Mouse (Mus musculus) MEL (cell line): ENCODE data around the gene Galnt9. TPM values are rescaled to one million over a fixed set of nuclear protein-coding genes. Genes with fewer than 3 reads are reported as not detected.

Source experiments
- DNase-seq: peaks from one replicate; pipeline ENCODE4 v3.0.0; 2011; ENCODE audit warnings: low read depth, low spot score
- H3K27ac ChIP-seq: 2 replicates; pipeline ENCODE4 v1.5.1; 2012; ENCODE audit warnings: low read depth, mild to moderate bottlenecking, control low read depth, low read length, moderate library complexity; ENCODE audit not compliant: control insufficient read depth
- H3K27me3 ChIP-seq, 2 experiments: fragments of 150-350 bp in 1 of 2; sonication (generic) in 1 of 2; 2 replicates each; pipeline ENCODE4 v1.6.1; 2012; ENCODE audit warnings: low read length in 2 of 2, mild to moderate bottlenecking in 2 of 2, improper control_type of control experiment in 1 of 2, moderate library complexity in 1 of 2; ENCODE audit not compliant: insufficient read depth in 2 of 2, control insufficient read depth in 1 of 2
- H3K36me3 ChIP-seq, 2 experiments: 2 replicates each; pipeline ENCODE4 v1.6.1; 2012 to 2014; ENCODE audit warnings: low read length in 2 of 2, improper control_type of control experiment in 1 of 2, inconsistent platforms in 1 of 2, mild to moderate bottlenecking in 1 of 2; ENCODE audit not compliant: insufficient read depth in 2 of 2, control insufficient read depth in 1 of 2
- H3K4me1 ChIP-seq, 2 experiments: fragments of 150-350 bp in 1 of 2; sonication (generic) in 1 of 2; 2 replicates each; pipeline ENCODE4 v1.6.1; 2012; ENCODE audit warnings: low read length in 2 of 2, improper control_type of control experiment in 1 of 2, mild to moderate bottlenecking in 1 of 2; ENCODE audit not compliant: insufficient read depth in 2 of 2, control insufficient read depth in 1 of 2
- H3K4me3 ChIP-seq, 2 experiments: fragments of 150-350 bp in 1 of 2; sonication (generic) in 1 of 2; 2 replicates each; pipeline ENCODE4 v1.5.1; 2012; ENCODE audit warnings: low read depth in 2 of 2, low read length in 2 of 2, mild to moderate bottlenecking in 2 of 2, moderate library complexity in 2 of 2, control low read depth in 1 of 2, improper control_type of control experiment in 1 of 2; ENCODE audit not compliant: control insufficient read depth in 1 of 2, insufficient read depth in 1 of 2
- H3K79me2 ChIP-seq: 2 replicates; pipeline ENCODE4 v1.6.1; 2012; ENCODE audit warnings: mild to moderate bottlenecking, low read length, moderate library complexity; ENCODE audit not compliant: control insufficient read depth, poor library complexity, insufficient read depth
- H3K9ac ChIP-seq: 2 replicates; pipeline ENCODE4 v1.6.1; 2012; ENCODE audit warnings: low read depth, mild to moderate bottlenecking, control low read depth, low read length, moderate library complexity; ENCODE audit not compliant: control insufficient read depth, poor library complexity, severe bottlenecking
- H3K9me3 ChIP-seq: fragments of 150-350 bp; sonication (generic); replicated peaks from 2 replicates; pipeline ENCODE4 v1.6.1; 2012; ENCODE audit warnings: mild to moderate bottlenecking, low read length, improper control_type of control experiment, moderate library complexity; ENCODE audit not compliant: insufficient read depth
- BHLHE40 ChIP-seq: IDR thresholded peaks from 2 replicates; pipeline ENCODE4 v1.6.1; 2012; ENCODE audit warnings: low read depth, mild to moderate bottlenecking, inconsistent platforms, low read length, improper control_type of control experiment, borderline replicate concordance
- CHD1 ChIP-seq: IDR thresholded peaks from 2 replicates; pipeline ENCODE4 v1.6.1; 2012; ENCODE audit warnings: low read depth, mild to moderate bottlenecking, inconsistent platforms, low read length, improper control_type of control experiment
- CTCF ChIP-seq, 3 experiments: IDR thresholded peaks in 2 of 3; conservative IDR thresholded peaks in 1 of 3; 2 replicates each; pipeline ENCODE4 v1.5.1; 2011 to 2012; ENCODE audit warnings: low read length in 3 of 3, low read depth in 2 of 3, mild to moderate bottlenecking in 2 of 3, improper control_type of control experiment in 1 of 3, inconsistent platforms in 1 of 3, mixed read lengths in 1 of 3, moderate library complexity in 1 of 3; ENCODE audit not compliant: control insufficient read depth in 1 of 3, insufficient read depth in 1 of 3, poor library complexity in 1 of 3, severe bottlenecking in 1 of 3
- E2F4 ChIP-seq: IDR thresholded peaks from 2 replicates; pipeline ENCODE4 v1.6.1; 2011; ENCODE audit warnings: low read depth, low read length, improper control_type of control experiment, borderline replicate concordance
- ELF1 ChIP-seq: IDR thresholded peaks from 2 replicates; pipeline ENCODE4 v1.6.1; 2014; ENCODE audit warnings: low read depth, mild to moderate bottlenecking, inconsistent platforms, low read length, improper control_type of control experiment, moderate library complexity
- EP300 ChIP-seq, 2 experiments: IDR thresholded peaks; 2 replicates each; pipeline ENCODE4 v1.6.1; 2011; ENCODE audit warnings: improper control_type of control experiment in 2 of 2, low read length in 2 of 2, low read depth in 1 of 2, mild to moderate bottlenecking in 1 of 2
- ETS1 ChIP-seq: IDR thresholded peaks from 2 replicates; pipeline ENCODE4 v1.6.1; 2012; ENCODE audit warnings: low read depth, mild to moderate bottlenecking, inconsistent platforms, low read length, improper control_type of control experiment, moderate library complexity
- JUND ChIP-seq: IDR thresholded peaks from 2 replicates; pipeline ENCODE4 v1.6.1; 2011; ENCODE audit warnings: low read depth, mild to moderate bottlenecking, improper control_type of control experiment, low read length
- MAZ ChIP-seq: IDR thresholded peaks from 2 replicates; pipeline ENCODE4 v1.6.1; 2012; ENCODE audit warnings: low read depth, mild to moderate bottlenecking, inconsistent platforms, low read length, improper control_type of control experiment
- MEF2A ChIP-seq: IDR thresholded peaks from 2 replicates; pipeline ENCODE4 v1.6.1; 2014; ENCODE audit warnings: low read depth, mild to moderate bottlenecking, inconsistent platforms, low read length, improper control_type of control experiment; ENCODE audit not compliant: poor library complexity, insufficient replicate concordance, severe bottlenecking; ENCODE audit errors: extremely low read depth
- MXI1 ChIP-seq: IDR thresholded peaks from 2 replicates; pipeline ENCODE4 v1.6.1; 2011; ENCODE audit warnings: mild to moderate bottlenecking, low read depth, low read length, improper control_type of control experiment
- MYC ChIP-seq: IDR thresholded peaks from 2 replicates; pipeline ENCODE4 v1.6.1; 2011; ENCODE audit warnings: low read depth, mild to moderate bottlenecking, low read length, improper control_type of control experiment, moderate library complexity
- NELFE ChIP-seq: IDR thresholded peaks from 2 replicates; pipeline ENCODE4 v1.6.1; 2011; ENCODE audit warnings: low read depth, low read length, improper control_type of control experiment
- NRF1 ChIP-seq: IDR thresholded peaks from 2 replicates; pipeline ENCODE4 v1.6.1; 2014; ENCODE audit warnings: low read depth, mild to moderate bottlenecking, inconsistent platforms, low read length, improper control_type of control experiment, moderate library complexity; ENCODE audit not compliant: poor library complexity, insufficient read depth, severe bottlenecking
- POLR2AphosphoS2 ChIP-seq: IDR thresholded peaks from 2 replicates; pipeline ENCODE4 v1.6.1; 2011; ENCODE audit warnings: low read length, improper control_type of control experiment
- SIN3A ChIP-seq: IDR thresholded peaks from 2 replicates; pipeline ENCODE4 v1.6.1; 2012; ENCODE audit warnings: low read length, improper control_type of control experiment, inconsistent platforms
- SMC3 ChIP-seq: IDR thresholded peaks from 2 replicates; pipeline ENCODE4 v1.6.1; 2011; ENCODE audit warnings: low read depth, low read length, improper control_type of control experiment
- TAL1 ChIP-seq: IDR thresholded peaks from 2 replicates; pipeline ENCODE4 v1.6.1; 2012; ENCODE audit warnings: mild to moderate bottlenecking, inconsistent platforms, low read length, moderate library complexity, mixed read lengths
- TCF12 ChIP-seq: IDR thresholded peaks from 2 replicates; pipeline ENCODE4 v1.6.1; 2014; ENCODE audit warnings: low read depth, mild to moderate bottlenecking, inconsistent platforms, low read length, improper control_type of control experiment, moderate library complexity
- USF1 ChIP-seq: IDR thresholded peaks from 2 replicates; pipeline ENCODE4 v1.6.1; 2014; ENCODE audit warnings: low read depth, mild to moderate bottlenecking, inconsistent platforms, low read length, improper control_type of control experiment, moderate library complexity
- USF2 ChIP-seq, 2 experiments: IDR thresholded peaks; 2 replicates each; pipeline ENCODE4 v1.6.1; 2011 to 2012; ENCODE audit warnings: improper control_type of control experiment in 2 of 2, low read length in 2 of 2, borderline replicate concordance in 1 of 2, inconsistent platforms in 1 of 2, low read depth in 1 of 2, mild to moderate bottlenecking in 1 of 2; ENCODE audit not compliant: insufficient read depth in 1 of 2
- ZMIZ1 ChIP-seq: IDR thresholded peaks from 2 replicates; pipeline ENCODE4 v1.6.1; 2012; ENCODE audit warnings: low read depth, mild to moderate bottlenecking, inconsistent platforms, low read length, improper control_type of control experiment, moderate library complexity
- polyA plus RNA-seq, 2 experiments: library from polyadenylated mRNA; stranded (reverse) in 1 of 2; unstranded in 1 of 2; fragments of >175 nt in 1 of 2; fragments of >200 nt in 1 of 2; gene quantifications; 2 replicates each; pipeline versions ENCODE4 v1.2.1 to v1.2.4; 2012; ENCODE audit warnings: low replicate concordance in 2 of 2, low read depth in 1 of 2; ENCODE audit not compliant: insufficient read length in 2 of 2, insufficient read depth in 1 of 2, missing spikeins in 1 of 2
- total RNA-seq: library from RNA; depleted of rRNA; stranded (reverse); fragments of 300-350 nt; gene quantifications from 2 replicates; pipeline ENCODE4 v1.2.3, GENCODE M21; 2012

The Galnt9 gene
- total and polyA plus RNA-seq, 3 experiments = 0.23 to 0.99 TPM; not detected in 1

DNA sequence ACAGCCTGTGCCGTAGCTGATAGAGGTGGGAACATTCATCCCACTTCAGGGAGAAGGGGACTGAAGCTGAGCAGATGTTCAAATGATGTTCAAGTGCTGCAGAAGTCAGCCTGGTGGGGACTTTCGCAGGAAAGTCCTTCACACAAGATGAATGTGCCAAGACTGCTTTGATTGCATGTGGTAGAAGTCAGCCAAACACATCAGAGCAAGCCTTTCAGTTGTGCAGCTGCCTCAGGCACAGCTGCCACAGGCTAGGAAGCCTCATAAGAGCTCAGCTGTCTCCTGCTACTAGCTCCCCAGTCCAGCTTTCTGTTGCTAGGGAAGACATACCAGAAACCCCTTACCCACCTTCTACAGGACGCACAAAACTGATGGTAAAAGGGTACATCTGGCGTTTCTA is 17.6 kb upstream of the Galnt9 start:
- H3K9me3 ChIP-seq = no peaks in the 10 kb centered on the region
- no peaks in the 10 kb centered on the region for H3K4me1 ChIP-seq
- no peaks in the 10 kb centered on the region for H3K36me3 ChIP-seq
- no peak for DNase-seq
- H3K4me3 ChIP-seq = no peak overlapping the region
- no peak overlapping the region for H3K9ac ChIP-seq
- H3K79me2 ChIP-seq = no peaks in the 10 kb centered on the region
- no peak overlapping the region for H3K27ac ChIP-seq
- H3K27me3 ChIP-seq = peaks cover 0 to 4% of the 10 kb centered on the region in 2 experiments; a peak in 2 of 4 replicates
- TF ChIP-seq MEF2A = no peak
- TF ChIP-seq MYC = no peak
- TF ChIP-seq CTCF (IDR thresholded peaks at IDR 0.05 in 2 of 3, conservative IDR thresholded peaks at IDR 0.05 in 1 of 3; ENCODE audit: control insufficient read depth in 1 of 3, insufficient read depth in 1 of 3, low read depth in 2 of 3, low read length in 3 of 3, poor library complexity in 1 of 3, severe bottlenecking in 1 of 3) = no peak
- no peak for TF ChIP-seq TAL1
- no peak for TF ChIP-seq CHD1
- no peak for TF ChIP-seq NELFE

DNA sequence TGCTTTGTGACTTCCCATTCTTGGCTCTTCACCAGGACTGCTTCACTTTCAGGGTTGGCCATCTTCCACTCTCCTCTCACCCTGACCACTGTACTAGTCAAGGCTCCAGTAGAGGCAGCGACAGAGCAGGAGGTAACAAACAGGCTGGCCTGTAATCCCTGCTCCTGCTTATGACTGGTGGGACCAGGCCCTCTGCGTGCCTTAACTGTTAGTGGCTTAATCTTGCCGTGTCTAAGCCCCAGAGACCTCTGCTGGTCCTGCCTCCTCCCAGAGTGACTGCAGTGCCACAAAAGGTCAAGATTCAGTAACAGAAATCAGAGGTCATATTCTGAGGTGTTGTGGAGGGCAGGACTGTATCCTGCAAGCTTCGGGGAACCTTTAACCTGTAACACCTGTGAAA is 13.1 kb upstream of the Galnt9 start:
- no peak overlapping the region for H3K27ac ChIP-seq
- no peaks in the 10 kb centered on the region for H3K27me3 ChIP-seq
- no peak overlapping the region for H3K4me3 ChIP-seq
- TF ChIP-seq USF2 (IDR thresholded peaks at IDR 0.05; ENCODE audit: borderline replicate concordance in 1 of 2, insufficient read depth in 1 of 2, low read depth in 1 of 2, low read length in 2 of 2) (no peak), ZMIZ1 (no peak), MXI1 (no peak), MYC (no peak), E2F4 (no peak), EP300 (IDR thresholded peaks at IDR 0.05; ENCODE audit: low read depth in 1 of 2, low read length in 2 of 2) (no peak), JUND (no peak), CTCF (IDR thresholded peaks at IDR 0.05 in 2 of 3, conservative IDR thresholded peaks at IDR 0.05 in 1 of 3; ENCODE audit: control insufficient read depth in 1 of 3, insufficient read depth in 1 of 3, low read depth in 2 of 3, low read length in 3 of 3, poor library complexity in 1 of 3, severe bottlenecking in 1 of 3) (no peak), MAZ (no peak), ELF1 (no peak), MEF2A (no peak), SMC3 (no peak), ETS1 (no peak), NRF1 (no peak), BHLHE40 (no peak), SIN3A (no peak), TCF12 (no peak), USF1 (no peak), POLR2AphosphoS2 (no peak)
- TF ChIP-seq, all 39 proteins: peak for 0
- Histone ChIP-seq H3K9me3 (no peaks in the 10 kb centered on the region), H3K4me1 (peaks cover 0 to 5% of the 10 kb centered on the region in 2 experiments; a peak in 1 of 4 replicates), H3K9ac (no peak overlapping the region), H3K36me3 (no peaks in the 10 kb centered on the region), H3K79me2 (no peaks in the 10 kb centered on the region)
- no peak for DNase-seq
